Mouse (Mus musculus) gastrocnemius, postnatal 4 days (tissue): ENCODE data around the gene Gm17428. TPM values are rescaled to one million over a fixed set of nuclear protein-coding genes. Genes with fewer than 3 reads are reported as not detected.
A peak's percentile ranks its signal among the peaks of the same experiment; 100 is the strongest.

Experiments used
- DNase-seq, 2 experiments: peaks; one replicate each; pipeline ENCODE4 v3.0.0; 2021 to 2022; ENCODE audit warnings: low spot score in 2 of 2, mixed read lengths in 2 of 2
- microRNA-seq: library from miRNA; unstranded; fragments of <30 nt; microRNA quantifications from one replicate; pipeline ENCODE4 v1.2.0, GENCODE M21; 2021
- total RNA-seq, 2 experiments: library from RNA; stranded (reverse); gene quantifications; 2 replicates each; pipeline ENCODE4 v1.2.3; 2021

The Gm17428 gene
- total RNA-seq, 2 experiments from 2014 or later = not detected

DNA sequence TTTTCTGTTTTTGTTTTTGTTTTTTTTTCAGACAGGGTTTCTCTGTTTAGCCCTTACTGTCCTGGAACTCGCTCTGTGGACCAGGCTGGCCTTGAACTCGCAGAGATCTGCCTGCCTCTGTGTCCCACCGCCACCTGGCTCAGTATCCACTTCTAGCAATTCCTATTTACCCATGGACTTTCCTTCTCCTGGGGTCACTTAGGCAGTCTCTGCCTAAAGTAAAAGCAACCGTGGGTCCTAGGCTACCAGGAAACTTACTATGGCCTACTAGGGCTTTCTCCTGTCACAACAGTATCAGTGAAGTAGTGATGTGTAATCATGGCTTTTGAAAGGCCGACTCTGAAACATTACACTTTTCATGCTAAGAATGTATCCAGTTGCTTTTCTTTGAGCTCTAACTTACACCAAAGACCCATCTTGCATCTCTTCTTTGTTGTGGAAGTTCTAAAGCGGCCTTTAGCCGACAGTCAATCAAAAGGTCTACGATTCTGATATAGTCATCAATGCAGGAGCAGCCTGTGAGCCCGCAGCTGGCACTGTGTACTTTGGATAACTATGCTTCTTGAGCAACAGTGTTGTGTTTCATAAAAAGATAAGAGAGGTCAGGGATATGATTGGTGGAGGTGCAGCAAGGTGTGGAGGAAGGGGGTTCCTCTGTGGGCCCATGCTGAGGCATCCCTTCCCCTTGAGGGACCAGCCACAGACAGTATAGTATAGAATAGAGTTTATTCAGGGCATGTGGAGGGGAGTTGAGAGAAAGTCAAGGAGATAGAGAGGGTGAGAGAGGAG is 30.6 kb downstream of the Gm17428 start:
- no peak for DNase-seq

- no peak for DNase-seq
These were observed 31.7 kb downstream of the Gm17428 start for GRCm38 (mm10) chr14:55008417-55008816.

DNA sequence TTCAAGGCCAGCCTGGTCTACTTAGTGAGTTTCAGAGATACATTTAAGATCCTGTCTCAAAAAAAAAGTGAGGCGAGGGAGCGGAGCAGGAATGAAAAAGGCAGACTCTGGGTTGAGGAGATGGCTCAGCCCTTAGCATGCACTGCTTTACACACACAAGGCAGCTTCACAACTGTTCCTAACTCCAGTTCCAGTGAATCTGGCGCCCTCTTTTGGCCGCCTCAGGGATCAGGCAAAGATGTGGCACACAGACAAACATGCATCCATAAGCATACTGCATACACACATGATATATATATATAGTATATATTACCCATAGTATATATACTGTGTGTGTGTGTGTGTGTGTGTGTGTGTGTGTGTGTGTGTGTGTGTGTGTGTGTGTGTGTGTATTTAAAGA is 34.4 kb downstream of the Gm17428 start:
- DNase-seq = no peak

GRCm38 (mm10) chr14:55014591-55014990 is 37.9 kb downstream of the Gm17428 start:
- DNase-seq = no peak

DNA sequence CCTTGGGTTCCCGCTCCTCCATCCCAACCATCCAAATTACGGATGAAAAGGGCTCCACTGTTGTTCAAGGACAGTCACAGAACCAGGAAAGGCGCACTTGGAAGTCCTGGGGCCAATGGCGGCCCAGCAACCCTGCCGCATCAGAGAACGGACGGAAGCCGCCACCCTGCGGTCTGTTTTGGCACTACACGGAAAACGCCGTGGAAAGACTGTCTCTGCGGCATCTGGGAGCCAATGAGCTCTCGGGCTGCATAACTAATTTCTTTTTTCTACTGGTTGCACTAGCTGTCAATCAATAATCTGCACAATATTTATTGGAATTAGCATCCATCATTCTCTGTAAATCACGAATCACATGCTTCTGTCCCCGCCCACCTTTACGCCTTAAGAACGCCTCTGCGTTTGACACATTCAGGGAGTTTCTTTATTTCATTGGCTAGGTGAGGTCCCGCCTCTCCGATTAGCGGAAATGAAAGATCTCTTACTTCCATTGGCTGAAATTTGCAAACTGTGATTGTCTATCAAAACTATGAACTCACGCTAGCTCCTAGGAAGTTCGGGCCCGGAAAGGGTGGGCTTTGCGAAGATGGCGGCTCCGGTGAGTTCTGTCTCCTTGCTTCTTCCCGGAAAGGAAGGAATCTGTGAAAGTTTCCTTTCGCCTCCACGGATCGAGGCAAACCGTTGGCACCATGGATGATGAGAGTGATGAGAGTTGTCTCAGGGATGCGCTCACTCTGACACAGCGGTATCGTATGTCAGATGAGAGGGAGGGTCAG is 38.4 kb downstream of the Gm17428 start, which contains the start of gene Ngdn:
Ngdn (plus strand) TSS at position 464 of the 776 bp plus-strand sequence.
- peak; percentile 92 to 96 for DNase-seq

DNA sequence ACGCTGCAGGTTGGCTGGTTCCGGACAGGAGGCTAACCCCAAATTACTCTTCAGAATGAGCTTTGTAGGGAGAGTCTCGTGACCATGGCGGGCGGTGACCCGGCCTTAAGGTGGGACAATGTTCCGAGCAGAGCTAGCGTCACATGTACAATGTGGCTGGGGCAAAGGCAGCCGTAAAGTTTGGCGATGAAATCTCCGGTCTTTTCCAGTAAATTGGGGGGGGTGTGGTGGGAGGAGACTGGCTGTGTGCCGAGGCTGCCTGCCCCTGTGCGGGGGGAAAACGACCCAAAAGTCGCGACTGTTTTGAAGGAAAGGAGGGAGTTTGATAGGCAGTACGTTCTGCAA is 39.0 kb downstream of the Gm17428 start:
- no peak for DNase-seq

DNA sequence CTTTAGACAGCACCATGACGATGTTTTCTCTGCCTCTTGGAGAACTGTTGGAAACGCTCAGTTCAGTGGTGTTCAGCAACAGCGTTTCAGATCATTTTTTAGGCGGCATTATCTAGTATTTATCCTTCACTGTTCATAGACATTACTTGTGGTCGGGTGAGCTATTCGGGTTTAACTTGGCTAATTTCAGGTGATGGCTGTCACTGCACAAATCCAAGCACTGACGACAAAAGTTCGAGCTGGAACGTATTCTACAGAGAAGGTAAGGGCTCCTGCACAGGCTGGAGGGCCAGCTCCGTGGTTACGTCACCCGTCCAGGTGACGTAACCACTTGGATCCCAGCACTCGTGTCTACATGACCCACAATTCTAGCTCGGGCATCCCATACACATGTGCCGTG is 40.1 kb downstream of the Gm17428 start:
- DNase-seq = no peak

DNA sequence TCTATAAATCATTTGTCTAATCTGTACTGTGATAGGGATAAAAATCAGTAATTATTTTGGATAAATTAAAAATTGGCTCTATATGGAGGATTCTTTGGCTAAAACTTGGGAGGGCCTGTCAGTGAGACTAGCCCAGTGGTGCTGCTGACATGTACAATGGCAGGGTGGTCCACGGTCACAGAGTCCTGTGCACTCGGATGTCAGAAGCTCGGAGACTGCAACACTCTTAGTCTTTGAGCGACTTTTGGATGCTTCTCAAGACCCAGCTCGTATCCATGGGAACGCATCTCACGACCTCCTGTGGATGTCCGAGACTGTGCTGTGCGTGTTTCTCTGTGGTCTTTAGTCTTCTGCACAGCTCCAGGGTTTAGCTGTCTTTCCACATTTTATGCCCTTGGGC is 43.7 kb downstream of the Gm17428 start:
- DNase-seq = no peak

DNA sequence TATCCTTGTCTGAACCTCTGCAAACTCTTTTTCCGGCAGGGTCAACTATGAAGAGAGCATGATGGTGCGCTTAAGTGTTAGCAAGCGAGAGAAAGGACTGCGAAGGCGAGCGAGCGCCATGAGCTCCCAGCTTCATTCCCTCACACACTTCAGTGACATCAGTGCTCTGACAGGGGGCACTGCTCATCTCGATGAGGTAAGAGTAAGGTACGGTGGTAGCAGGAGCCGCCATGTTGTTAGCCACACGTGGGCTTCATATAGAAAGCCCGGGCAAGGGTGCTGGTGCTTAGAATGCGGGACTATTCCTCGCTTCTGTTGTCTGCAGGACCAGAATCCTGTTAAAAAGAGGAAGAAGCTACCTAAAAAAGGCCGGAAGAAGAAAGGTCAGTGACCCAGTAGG is 46.3 kb downstream of the Gm17428 start:
- no peak for DNase-seq

- peak; percentile 31 to 51 for DNase-seq
These were observed 47.5 kb downstream of the Gm17428 start for GRCm38 (mm10) chr14:55024236-55024635.

DNA sequence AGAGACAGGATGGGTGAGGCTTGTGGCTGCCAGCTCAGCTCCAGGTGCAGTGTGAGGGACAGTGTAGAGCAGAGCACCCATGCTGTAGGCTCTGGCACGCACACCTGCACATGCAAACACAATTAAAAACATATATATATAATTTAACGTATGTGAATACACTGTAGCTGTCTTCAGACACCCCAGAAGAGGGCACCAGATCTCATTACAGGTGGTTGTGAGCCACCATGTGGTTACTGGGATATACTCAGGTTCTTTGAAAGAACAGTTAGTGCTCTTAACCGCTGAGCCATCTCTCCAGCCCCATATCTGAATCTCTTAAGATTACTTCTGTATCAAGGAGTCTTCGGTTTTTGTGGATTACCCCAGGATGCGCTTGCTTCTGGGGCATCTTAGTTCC is 48.8 kb downstream of the Gm17428 start:
- no peak for DNase-seq

Small RNA genes lying within 50 kb of the gene (microRNA-seq; reads per million reads assigned to microRNA genes)
- gene Mir208a = 6.6 reads per million, percentile 20 among the genes with 10 or more reads in this experiment
- gene Mir208b = 220 reads per million, percentile 59 among the genes with 10 or more reads in this experiment

Other genes starting within 250 kb of the Gm17428 start
- gene Slc7a8, start 195.0 kb upstream of the Gm17428 start, total RNA-seq = 1 to 10 TPM; 6.5 to 8.8 TPM
- gene Rnf212b, start 162.8 kb upstream of the Gm17428 start, total RNA-seq = not detected
- gene Homez, start 106.0 kb upstream of the Gm17428 start, total RNA-seq = 1 to 10 TPM; 8.0 to 9.3 TPM
- 1 to 10 TPM; 8.1 to 9.2 TPM for gene Ppp1r3e, start 99.4 kb upstream of the Gm17428 start, total RNA-seq
- gene Bcl2l2, start 93.6 kb upstream of the Gm17428 start, total RNA-seq = 10 to 100 TPM; 35.4 to 38.7 TPM
- gene Gm20521, start 93.5 kb upstream of the Gm17428 start, total RNA-seq = 1 to 10 TPM; 2.3 to 4.1 TPM
- 100 to 1,000 TPM; 120 to 149 TPM for gene Pabpn1, start 84.4 kb upstream of the Gm17428 start, total RNA-seq
- gene Slc22a17, start 63.8 kb upstream of the Gm17428 start, total RNA-seq = 10 to 100 TPM; 22.5 to 27.5 TPM
- gene Efs, start 50.8 kb upstream of the Gm17428 start, total RNA-seq = 10 to 100 TPM; 31.1 to 32.4 TPM
- gene Il25, start 44.2 kb upstream of the Gm17428 start, total RNA-seq = not detected
- 1 to 10 TPM; 3.8 to 4.1 TPM for gene Cmtm5, start 40.7 kb upstream of the Gm17428 start, total RNA-seq
- gene Myh6, start 10.0 kb upstream of the Gm17428 start, total RNA-seq = 100 to 1,000 TPM; 112 to 118 TPM
- 100 to 1,000 TPM; 492 to 506 TPM for gene Myh7, start 17.7 kb downstream of the Gm17428 start, total RNA-seq
- gene Ngdn, start 38.5 kb downstream of the Gm17428 start, total RNA-seq = 10 to 100 TPM; 29.2 to 32.7 TPM
- gene Zfhx2, start 115.4 kb downstream of the Gm17428 start, total RNA-seq = 1 to 10 TPM; 2.9 to 4.0 TPM
- 10 to 100 TPM; 12.9 to 14.0 TPM for gene Thtpa, start 117.9 kb downstream of the Gm17428 start, total RNA-seq
- 1 to 10 TPM; 6.5 to 8.3 TPM for gene Ap1g2, start 129.7 kb downstream of the Gm17428 start, total RNA-seq
- gene Jph4, start 140.0 kb downstream of the Gm17428 start, total RNA-seq = 1 to 10 TPM; 1.3 to 2.0 TPM
- under 1 TPM in 1 of 2 experiments, not detected in 1; 0.34 TPM for gene Dhrs2, start 245.1 kb downstream of the Gm17428 start, total RNA-seq